Mouse (Mus musculus): ENCODE measurements at regions not wholly inside any gene's neighbourhood (a gene's known extent, or its start where the extent isn't known, plus 50 kb on each side); places are given as distances from the start of the nearest gene placed in this dataset.

DNA sequence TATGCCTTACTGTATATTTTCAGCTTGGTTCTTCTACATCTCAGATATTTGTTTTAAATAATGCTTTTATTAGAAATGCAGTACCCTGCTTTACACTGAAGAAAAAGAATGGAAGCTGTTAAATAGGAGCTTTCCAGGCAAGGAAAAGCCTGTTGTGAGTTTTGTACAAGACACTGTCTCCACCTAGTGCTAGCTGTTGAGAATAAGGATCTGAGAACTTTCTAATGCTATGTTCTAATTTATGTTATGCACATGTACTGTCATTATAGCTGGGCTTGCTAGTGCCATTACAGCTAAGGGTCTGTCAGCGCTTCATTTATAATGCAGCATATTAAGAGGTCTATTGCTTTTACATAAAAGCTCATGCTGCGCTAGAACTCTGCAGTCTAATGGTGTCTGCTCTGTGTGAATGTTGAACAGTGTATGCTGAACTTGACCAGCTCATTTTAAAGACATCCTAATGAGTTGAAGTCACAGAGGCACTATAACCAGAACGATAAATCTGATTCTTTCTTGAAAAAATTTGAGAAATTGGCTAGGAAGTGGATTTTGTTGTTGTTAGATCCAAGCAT is 315.4 kb upstream of the Dnajc24 start:
- Histone ChIP-seq H3K9ac (ENCODE audit: low read length) (no peak overlapping the region), H3K4me3 (ENCODE audit: low read depth, low read length) (no peak overlapping the region), H3K27me3 (ENCODE audit: control insufficient read depth, insufficient read depth, low read length) (no peaks in the 10 kb centered on the region), H3K4me1 (ENCODE audit: control insufficient read depth, insufficient read depth, low read length) (no peaks in the 10 kb centered on the region), H3K9me3 (ENCODE audit: control insufficient read depth, low read length) (no peaks in the 10 kb centered on the region), H3K4me2 (ENCODE audit: low read depth, severe bottlenecking) (no peak overlapping the region), H3K27ac (replicated peaks; ENCODE audit: low read depth, low read length) (no peak overlapping the region), H3K36me3 (ENCODE audit: control insufficient read depth, insufficient read depth, low read length) (no peaks in the 10 kb centered on the region)
- ATAC-seq (ENCODE audit: insufficient number of reproducible peaks, low FRiP score, low TSS enrichment, low read depth): no peak
- DNase-seq (ENCODE audit: low spot score): no peak
- WGBS: 75% methylated on average over 3 of the region's 3 CpGs

DNA sequence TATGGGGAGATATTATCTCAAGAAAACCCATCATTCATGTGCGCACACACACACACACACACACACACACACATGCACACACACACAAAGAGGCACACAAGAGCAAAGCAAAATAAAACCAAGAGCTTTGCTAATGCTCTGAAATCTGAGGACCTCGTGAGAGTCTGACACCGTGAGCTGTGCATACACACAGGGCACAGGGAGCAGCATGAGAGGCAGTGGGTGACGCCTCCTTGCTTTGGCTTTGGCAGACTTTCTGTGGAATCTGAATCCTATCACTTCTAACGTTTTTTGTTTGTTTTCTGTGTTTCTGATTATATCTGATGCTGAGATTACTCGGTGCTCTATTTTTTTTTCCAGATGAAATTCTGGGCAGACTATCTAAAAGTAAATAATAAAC is 343.4 kb upstream of the Dnajc24 start:
- Histone ChIP-seq H3K27me3 (ENCODE audit: control insufficient read depth, insufficient read depth, low read length) (no peaks in the 10 kb centered on the region), H3K4me1 (ENCODE audit: control insufficient read depth, insufficient read depth, low read length) (no peaks in the 10 kb centered on the region)
- 75% methylated on average over 6 of the region's 6 CpGs for WGBS

GRCm38 (mm10) chr2:106347249-106347648 is 343.9 kb upstream of the Dnajc24 start:
- WGBS: 82% methylated on average over 7 of the region's 7 CpGs
- H3K27ac ChIP-seq (replicated peaks; ENCODE audit: low read depth, low read length): no peak overlapping the region
- ATAC-seq (ENCODE audit: insufficient number of reproducible peaks, low FRiP score, low TSS enrichment, low read depth) (0 out of 2 replicates have a peak, but pooled peaks have one; percentile 17), DNase-seq (ENCODE audit: low spot score) (no peak)
- H3K4me3 ChIP-seq (ENCODE audit: low read depth, low read length): no peak overlapping the region
- no peaks in the 10 kb centered on the region for H3K4me1 ChIP-seq (ENCODE audit: control insufficient read depth, insufficient read depth, low read length)
- no peaks in the 10 kb centered on the region for H3K36me3 ChIP-seq (ENCODE audit: control insufficient read depth, insufficient read depth, low read length)
- no peaks in the 10 kb centered on the region for H3K9me3 ChIP-seq (ENCODE audit: control insufficient read depth, low read length)
- no peak overlapping the region for H3K9ac ChIP-seq (ENCODE audit: low read length)
- H3K27me3 ChIP-seq (ENCODE audit: control insufficient read depth, insufficient read depth, low read length): no peaks in the 10 kb centered on the region
- H3K4me2 ChIP-seq (ENCODE audit: low read depth, severe bottlenecking): no peak overlapping the region

More for the DNA sequence above, 343.4 kb upstream of the Dnajc24 start:
- H3K36me3 ChIP-seq (ENCODE audit: control insufficient read depth, insufficient read depth, low read length): no peaks in the 10 kb centered on the region
- H3K9ac ChIP-seq (ENCODE audit: low read length): no peak overlapping the region
- H3K4me2 ChIP-seq (ENCODE audit: low read depth, severe bottlenecking): no peak overlapping the region
- ATAC-seq (ENCODE audit: insufficient number of reproducible peaks, low FRiP score, low TSS enrichment, low read depth) (no peak), DNase-seq (ENCODE audit: low spot score) (no peak)
- H3K4me3 ChIP-seq (ENCODE audit: low read depth, low read length): no peak overlapping the region
- H3K27ac ChIP-seq (replicated peaks; ENCODE audit: low read depth, low read length): no peak overlapping the region
- H3K9me3 ChIP-seq (ENCODE audit: control insufficient read depth, low read length): no peaks in the 10 kb centered on the region

GRCm38 (mm10) chr2:106355565-106355964 is 337.5 kb upstream of the Mpped2 start:
- no peak overlapping the region for H3K9ac ChIP-seq (ENCODE audit: low read length)
- WGBS: 63% methylated on average over 3 of the region's 3 CpGs
- DNase-seq (ENCODE audit: low spot score): no peak
- H3K4me2 ChIP-seq (ENCODE audit: low read depth, severe bottlenecking): no peak overlapping the region
- H3K9me3 ChIP-seq (ENCODE audit: control insufficient read depth, low read length): no peaks in the 10 kb centered on the region
- peaks cover 3% of the 10 kb centered on the region; the same call in 1 of the 2 replicates for H3K4me1 ChIP-seq (ENCODE audit: control insufficient read depth, insufficient read depth, low read length)
- H3K27ac ChIP-seq (replicated peaks; ENCODE audit: low read depth, low read length): no peak overlapping the region
- H3K36me3 ChIP-seq (ENCODE audit: control insufficient read depth, insufficient read depth, low read length): no peaks in the 10 kb centered on the region
- no peak overlapping the region for H3K4me3 ChIP-seq (ENCODE audit: low read depth, low read length)
- ATAC-seq (ENCODE audit: insufficient number of reproducible peaks, low FRiP score, low TSS enrichment, low read depth): no peak
- H3K27me3 ChIP-seq (ENCODE audit: control insufficient read depth, insufficient read depth, low read length): no peaks in the 10 kb centered on the region

DNA sequence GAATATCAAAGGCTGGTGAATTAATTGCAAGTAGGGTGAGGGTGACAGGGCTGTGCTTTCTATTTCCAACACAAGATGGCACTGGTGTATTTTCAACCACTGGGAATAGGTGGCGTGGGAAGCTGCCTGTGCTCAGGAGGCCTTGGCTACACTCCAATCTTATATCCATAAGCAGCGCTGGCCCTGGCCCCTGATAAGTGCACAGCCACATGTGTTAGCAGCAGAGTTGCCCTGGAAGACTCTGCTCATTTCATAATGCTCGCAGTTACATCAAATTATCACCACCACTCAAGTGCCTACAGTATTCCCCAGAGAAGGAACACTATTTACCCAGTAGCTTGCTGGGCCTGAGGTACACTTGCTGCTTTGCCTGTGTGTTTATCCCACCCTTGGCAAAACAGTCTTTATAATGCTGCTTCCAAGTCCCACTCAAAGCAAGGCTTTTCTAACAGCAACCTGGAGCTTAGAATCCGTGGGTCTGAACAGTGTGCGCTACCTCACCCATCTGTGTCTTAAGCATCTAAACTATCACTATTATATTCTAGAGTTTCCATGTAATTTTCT is 337.0 kb upstream of the Mpped2 start:
- ATAC-seq (ENCODE audit: insufficient number of reproducible peaks, low FRiP score, low TSS enrichment, low read depth) (peak; percentile 93), DNase-seq (ENCODE audit: low spot score) (peak; percentile 82)
- H3K36me3 ChIP-seq (ENCODE audit: control insufficient read depth, insufficient read depth, low read length): no peaks in the 10 kb centered on the region
- no peak overlapping the region for H3K4me3 ChIP-seq (ENCODE audit: low read depth, low read length)
- no peak overlapping the region for H3K9ac ChIP-seq (ENCODE audit: low read length)
- no peaks in the 10 kb centered on the region for H3K9me3 ChIP-seq (ENCODE audit: control insufficient read depth, low read length)
- H3K4me2 ChIP-seq (ENCODE audit: low read depth, severe bottlenecking): no peak overlapping the region
- no peak overlapping the region for H3K27ac ChIP-seq (replicated peaks; ENCODE audit: low read depth, low read length)
- H3K27me3 ChIP-seq (ENCODE audit: control insufficient read depth, insufficient read depth, low read length): no peaks in the 10 kb centered on the region
- 49% methylated on average over 5 of the region's 5 CpGs for WGBS
- peaks cover 3% of the 10 kb centered on the region; the same call in 1 of the 2 replicates for H3K4me1 ChIP-seq (ENCODE audit: control insufficient read depth, insufficient read depth, low read length)

GRCm38 (mm10) chr2:106368641-106369040 is 324.4 kb upstream of the Mpped2 start:
- no peak overlapping the region for H3K9ac ChIP-seq (ENCODE audit: low read length)
- ATAC-seq (ENCODE audit: insufficient number of reproducible peaks, low FRiP score, low TSS enrichment, low read depth) (no peak), DNase-seq (ENCODE audit: low spot score) (no peak)
- no peak overlapping the region for H3K4me2 ChIP-seq (ENCODE audit: low read depth, severe bottlenecking)
- WGBS: 93% methylated on average over 5 of the region's 5 CpGs
- H3K4me1 ChIP-seq (ENCODE audit: control insufficient read depth, insufficient read depth, low read length): no peaks in the 10 kb centered on the region
- no peaks in the 10 kb centered on the region for H3K36me3 ChIP-seq (ENCODE audit: control insufficient read depth, insufficient read depth, low read length)
- H3K27ac ChIP-seq (replicated peaks; ENCODE audit: low read depth, low read length): no peak overlapping the region
- no peaks in the 10 kb centered on the region for H3K9me3 ChIP-seq (ENCODE audit: control insufficient read depth, low read length)
- H3K27me3 ChIP-seq (ENCODE audit: control insufficient read depth, insufficient read depth, low read length): no peaks in the 10 kb centered on the region
- no peak overlapping the region for H3K4me3 ChIP-seq (ENCODE audit: low read depth, low read length)

DNA sequence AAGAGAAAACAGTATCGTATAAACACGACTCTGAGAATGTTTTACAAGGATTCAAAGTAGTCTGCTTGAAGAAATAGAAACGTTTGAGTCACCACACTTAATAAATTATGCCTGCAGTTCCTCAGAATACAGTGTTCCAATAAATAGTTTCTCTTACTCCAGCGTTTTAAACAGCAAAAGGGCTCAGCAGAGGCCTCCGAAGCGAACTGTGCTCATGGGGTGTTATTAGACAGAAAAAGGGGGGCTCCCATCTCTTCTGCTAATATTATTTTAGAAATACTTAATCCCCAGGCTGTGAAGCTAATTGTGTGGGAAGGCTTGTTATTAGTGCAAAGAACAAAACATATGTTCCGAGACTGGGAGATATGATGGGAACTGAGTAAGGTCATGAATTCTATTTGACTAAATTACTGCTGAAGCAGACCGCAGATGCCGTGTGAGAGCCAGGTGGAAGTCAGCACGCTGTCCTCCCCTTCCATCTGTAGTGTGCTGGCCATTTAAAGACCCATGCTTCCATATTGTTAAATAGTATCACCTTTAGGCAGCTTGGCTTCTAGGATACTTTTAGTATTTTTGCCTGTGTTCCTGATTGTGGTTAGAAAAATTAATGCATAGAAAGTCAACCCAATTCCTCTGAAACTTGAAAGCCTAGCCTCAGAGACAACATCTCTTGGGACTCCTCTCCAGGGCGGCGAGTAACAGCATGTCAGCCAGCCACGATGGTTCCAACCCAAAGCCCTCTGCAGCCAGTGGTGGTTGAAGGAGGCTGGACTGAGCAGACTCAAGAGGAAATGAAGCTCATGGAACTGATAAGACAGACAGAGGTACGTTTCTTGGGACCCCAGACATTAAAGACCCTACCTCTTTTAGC is 309.4 kb upstream of the Mpped2 start:
- H3K4me2 ChIP-seq (ENCODE audit: low read depth, severe bottlenecking): no peak overlapping the region
- H3K4me3 ChIP-seq (ENCODE audit: low read depth, low read length): no peak overlapping the region
- no peak overlapping the region for H3K27ac ChIP-seq (replicated peaks; ENCODE audit: low read depth, low read length)
- DNase-seq (ENCODE audit: low spot score) (no peak), ATAC-seq (ENCODE audit: insufficient number of reproducible peaks, low FRiP score, low TSS enrichment, low read depth) (no peak)
- no peaks in the 10 kb centered on the region for H3K36me3 ChIP-seq (ENCODE audit: control insufficient read depth, insufficient read depth, low read length)
- H3K9ac ChIP-seq (ENCODE audit: low read length): no peak overlapping the region
- no peaks in the 10 kb centered on the region for H3K27me3 ChIP-seq (ENCODE audit: control insufficient read depth, insufficient read depth, low read length)
- no peaks in the 10 kb centered on the region for H3K9me3 ChIP-seq (ENCODE audit: control insufficient read depth, low read length)
- H3K4me1 ChIP-seq (ENCODE audit: control insufficient read depth, insufficient read depth, low read length): no peaks in the 10 kb centered on the region
- WGBS: 75% methylated on average over 14 of the region's 14 CpGs

GRCm38 (mm10) chr2:106384286-106384595 is 308.8 kb upstream of the Mpped2 start:
- Histone ChIP-seq H3K9me3 (ENCODE audit: control insufficient read depth, low read length) (no peaks in the 10 kb centered on the region), H3K27me3 (ENCODE audit: control insufficient read depth, insufficient read depth, low read length) (no peaks in the 10 kb centered on the region), H3K4me2 (ENCODE audit: low read depth, severe bottlenecking) (no peak overlapping the region), H3K9ac (ENCODE audit: low read length) (no peak overlapping the region), H3K36me3 (ENCODE audit: control insufficient read depth, insufficient read depth, low read length) (no peaks in the 10 kb centered on the region), H3K4me3 (ENCODE audit: low read depth, low read length) (no peak overlapping the region), H3K27ac (replicated peaks; ENCODE audit: low read depth, low read length) (no peak overlapping the region), H3K4me1 (ENCODE audit: control insufficient read depth, insufficient read depth, low read length) (no peaks in the 10 kb centered on the region)
- DNase-seq (ENCODE audit: low spot score) (no peak), ATAC-seq (ENCODE audit: insufficient number of reproducible peaks, low FRiP score, low TSS enrichment, low read depth) (no peak)
- WGBS: 87% methylated on average over 5 of the region's 5 CpGs
